Mouse (Mus musculus) CH12.LX (cell line): ENCODE data around the gene 2610507B11Rik. TPM values are rescaled to one million over a fixed set of nuclear protein-coding genes. Genes with fewer than 3 reads are reported as not detected.

Experiments used
- DNase-seq: peaks from one replicate; pipeline ENCODE4 v3.0.0-alpha.2; 2013; ENCODE audit errors: extremely low read depth
- H3K27ac ChIP-seq: 2 replicates; pipeline ENCODE4 v1.5.1; 2012; ENCODE audit warnings: low read depth, mild to moderate bottlenecking, control low read depth, moderate library complexity; ENCODE audit not compliant: insufficient read depth
- H3K27me3 ChIP-seq: replicated peaks from 2 replicates; pipeline ENCODE3; 2012; ENCODE audit warnings: inconsistent platforms
- H3K36me3 ChIP-seq, 2 experiments: replicated peaks in 1 of 2; 2 replicates each; pipeline versions ENCODE3 to v1.6.1; 2012; ENCODE audit warnings: inconsistent platforms in 1 of 2, low read length in 1 of 2, mild to moderate bottlenecking in 1 of 2, mixed read lengths in 1 of 2, moderate library complexity in 1 of 2; ENCODE audit not compliant: control insufficient read depth in 1 of 2, insufficient read depth in 1 of 2
- H3K4me1 ChIP-seq, 2 experiments: 2 replicates each; pipeline ENCODE4 v1.6.1; 2012; ENCODE audit warnings: inconsistent platforms in 1 of 2, moderate library complexity in 1 of 2; ENCODE audit not compliant: insufficient read depth in 2 of 2, control insufficient read depth in 1 of 2
- H3K4me2 ChIP-seq: 2 replicates; pipeline ENCODE4 v1.6.1; 2012; ENCODE audit warnings: low read depth, mild to moderate bottlenecking, control low read depth; ENCODE audit not compliant: poor library complexity, insufficient read depth, severe bottlenecking
- H3K4me3 ChIP-seq, 3 experiments: fragments of 150-350 bp in 1 of 3; sonication (generic) in 1 of 3; replicated peaks in 1 of 3; 2 replicates each; pipeline versions ENCODE3 to v1.5.1; 2011 to 2012; ENCODE audit warnings: low read depth in 2 of 3, low read length in 2 of 3, mild to moderate bottlenecking in 2 of 3, moderate library complexity in 2 of 3, control low read depth in 1 of 3, improper control_type of control experiment in 1 of 3, inconsistent platforms in 1 of 3, mixed read lengths in 1 of 3; ENCODE audit not compliant: poor library complexity in 1 of 3
- H3K79me2 ChIP-seq: replicated peaks from 2 replicates; pipeline ENCODE4 v1.6.1; 2012; ENCODE audit warnings: mild to moderate bottlenecking, moderate library complexity; ENCODE audit not compliant: control insufficient read depth, poor library complexity, insufficient read depth, severe bottlenecking; ENCODE audit errors: extremely low read depth
- H3K9ac ChIP-seq: 2 replicates; pipeline ENCODE4 v1.6.1; 2012; ENCODE audit warnings: low read depth, mild to moderate bottlenecking, control low read depth, moderate library complexity; ENCODE audit not compliant: insufficient read depth
- H3K9me3 ChIP-seq: replicated peaks from 2 replicates; pipeline ENCODE3; 2012; ENCODE audit warnings: low read length, inconsistent platforms, mixed read lengths
- BHLHE40 ChIP-seq: IDR thresholded peaks from 2 replicates; pipeline ENCODE4 v1.6.1; 2011; ENCODE audit warnings: mild to moderate bottlenecking, low read depth, low read length, improper control_type of control experiment
- CHD2 ChIP-seq: IDR thresholded peaks from 2 replicates; pipeline ENCODE4 v1.6.1; 2011; ENCODE audit warnings: low read length, improper control_type of control experiment
- CTCF ChIP-seq, 2 experiments: IDR thresholded peaks in 1 of 2; conservative IDR thresholded peaks in 1 of 2; 2 replicates each; pipeline ENCODE4 v1.5.1; 2011 to 2012; ENCODE audit warnings: low read depth in 2 of 2, low read length in 2 of 2, improper control_type of control experiment in 1 of 2, inconsistent platforms in 1 of 2, mild to moderate bottlenecking in 1 of 2, moderate library complexity in 1 of 2
- E2F4 ChIP-seq: IDR thresholded peaks from 2 replicates; pipeline ENCODE4 v1.6.1; 2011; ENCODE audit warnings: low read depth, low read length, improper control_type of control experiment; ENCODE audit not compliant: insufficient replicate concordance
- ELF1 ChIP-seq: IDR thresholded peaks from 2 replicates; pipeline ENCODE4 v1.6.1; 2014; ENCODE audit warnings: low read depth, mild to moderate bottlenecking, inconsistent platforms, low read length, improper control_type of control experiment
- EP300 ChIP-seq: IDR thresholded peaks from 2 replicates; pipeline ENCODE4 v1.6.1; 2011; ENCODE audit warnings: low read length, improper control_type of control experiment
- HCFC1 ChIP-seq: IDR thresholded peaks from 2 replicates; pipeline ENCODE4 v1.6.1; 2012; ENCODE audit warnings: low read depth, mild to moderate bottlenecking, inconsistent platforms, low read length, improper control_type of control experiment
- IRF4 ChIP-seq: IDR thresholded peaks from 2 replicates; pipeline ENCODE4 v1.6.1; 2014; ENCODE audit warnings: low read depth, mild to moderate bottlenecking, inconsistent platforms, low read length, improper control_type of control experiment
- JUN ChIP-seq: IDR thresholded peaks from 2 replicates; pipeline ENCODE4 v1.6.1; 2011; ENCODE audit warnings: low read depth, mild to moderate bottlenecking, low read length, improper control_type of control experiment, moderate library complexity; ENCODE audit not compliant: insufficient read depth
- JUND ChIP-seq: conservative IDR thresholded peaks from 2 replicates; pipeline ENCODE4 v1.6.1; 2011; ENCODE audit warnings: low read depth, low read length, improper control_type of control experiment
- KAT2A ChIP-seq: IDR thresholded peaks from 2 replicates; pipeline ENCODE4 v1.6.1; 2012; ENCODE audit warnings: low read length, improper control_type of control experiment, inconsistent platforms; ENCODE audit not compliant: insufficient replicate concordance
- MAFK ChIP-seq: IDR thresholded peaks from 2 replicates; pipeline ENCODE4 v1.6.1; 2011; ENCODE audit warnings: low read length, improper control_type of control experiment; ENCODE audit not compliant: insufficient replicate concordance
- MAX ChIP-seq: IDR thresholded peaks from 2 replicates; pipeline ENCODE4 v1.6.1; 2011; ENCODE audit warnings: low read length, improper control_type of control experiment
- MEF2A ChIP-seq: IDR thresholded peaks from 2 replicates; pipeline ENCODE4 v1.6.1; 2014; ENCODE audit warnings: low read depth, mild to moderate bottlenecking, inconsistent platforms, low read length, improper control_type of control experiment, borderline replicate concordance
- MXI1 ChIP-seq: IDR thresholded peaks from 2 replicates; pipeline ENCODE4 v1.6.1; 2011; ENCODE audit warnings: mild to moderate bottlenecking, low read depth, low read length, improper control_type of control experiment
- MYC ChIP-seq: IDR thresholded peaks from 2 replicates; pipeline ENCODE4 v1.6.1; 2011; ENCODE audit warnings: low read depth, mild to moderate bottlenecking, improper control_type of control experiment, low read length
- NELFE ChIP-seq: IDR thresholded peaks from 2 replicates; pipeline ENCODE4 v1.6.1; 2011; ENCODE audit warnings: low read depth, low read length, improper control_type of control experiment
- POLR2A ChIP-seq: IDR thresholded peaks from 2 replicates; pipeline ENCODE4 v1.6.1; 2011; ENCODE audit warnings: low read depth, mild to moderate bottlenecking, improper control_type of control experiment, low read length
- RCOR1 ChIP-seq: conservative IDR thresholded peaks from 2 replicates; pipeline ENCODE4 v1.6.1; 2012; ENCODE audit warnings: low read depth, mild to moderate bottlenecking, inconsistent platforms, low read length, improper control_type of control experiment
- SIN3A ChIP-seq: IDR thresholded peaks from 2 replicates; pipeline ENCODE4 v1.6.1; 2012; ENCODE audit warnings: low read length, improper control_type of control experiment, inconsistent platforms
- TBP ChIP-seq: conservative IDR thresholded peaks from 2 replicates; pipeline ENCODE4 v1.6.1; 2011; ENCODE audit warnings: low read depth, low read length, improper control_type of control experiment
- TCF12 ChIP-seq: IDR thresholded peaks from 2 replicates; pipeline ENCODE4 v1.6.1; 2014; ENCODE audit warnings: low read depth, mild to moderate bottlenecking, inconsistent platforms, low read length, improper control_type of control experiment
- USF1 ChIP-seq: IDR thresholded peaks from 2 replicates; pipeline ENCODE4 v1.6.1; 2014; ENCODE audit warnings: low read depth, mild to moderate bottlenecking, inconsistent platforms, low read length, improper control_type of control experiment
- USF2 ChIP-seq: conservative IDR thresholded peaks from 2 replicates; pipeline ENCODE4 v1.6.1; 2011; ENCODE audit warnings: low read depth, low read length, improper control_type of control experiment
- ZKSCAN1 ChIP-seq: IDR thresholded peaks from 2 replicates; pipeline ENCODE4 v1.6.1; 2012; ENCODE audit warnings: low read depth, inconsistent platforms, low read length, improper control_type of control experiment, borderline replicate concordance
- ZMIZ1 ChIP-seq: IDR thresholded peaks from 2 replicates; pipeline ENCODE4 v1.6.1; 2012; ENCODE audit warnings: low read depth, mild to moderate bottlenecking, inconsistent platforms, low read length, improper control_type of control experiment
- ZNF384 ChIP-seq: IDR thresholded peaks from 2 replicates; pipeline ENCODE4 v1.6.1; 2012; ENCODE audit warnings: low read depth, low read length, improper control_type of control experiment, inconsistent platforms
- dilution Hi-C: fragments of 300-500 bp; cut with MboI; formaldehyde crosslinking; loops from 2 replicates; pipeline ENCODE4 v1.14.3; 2020; ENCODE audit warnings: low sequenced_read_pairs; ENCODE audit not compliant: extremely low pct_unique_long_range_greater_than_20kb, extremely low pct_ligation_motif_present
- in situ Hi-C: fragments of 300-500 bp; cut with MboI; formaldehyde crosslinking; loops from 3 replicates; pipeline ENCODE4 v1.14.3; 2019; ENCODE audit warnings: low sequenced_read_pairs, low pct_ligation_motif_present, low pct_unique_long_range_greater_than_20kb, mixed read lengths
- polyA plus RNA-seq: library from polyadenylated mRNA; unstranded; fragments of >175 nt; gene quantifications from 2 replicates; pipeline ENCODE4 v1.2.1, GENCODE M21; 2012; ENCODE audit warnings: low read depth; ENCODE audit not compliant: insufficient read length
- total RNA-seq, 2 experiments: library from RNA; depleted of rRNA; stranded (reverse); fragments of 300-350 nt in 1 of 2; fragments of >200 nt in 1 of 2; gene quantifications; 2 replicates each; pipeline ENCODE4 v1.2.3; 2012 to 2014

Gene 2610507B11Rik
- total and polyA plus RNA-seq, 3 experiments, result 58.9 to 96.9 (median 89.3) TPM

- dilution Hi-C loops (no loop called here), in situ Hi-C loops (no loop called here)
- Histone ChIP-seq H3K4me1 (peaks cover 8 to 59% of the 10 kb centered on the region in 2 experiments), H3K27ac (peak overlapping the region; percentile 3; the same call in 1 of the 2 replicates), H3K4me2 (peak overlapping the region; percentile 100), H3K9me3 (no peaks in the 10 kb centered on the region), H3K9ac (peak overlapping the region; percentile 97), H3K79me2 (peaks cover 74% of the 10 kb centered on the region), H3K4me3 (peak overlapping the region; percentile 91 to 98 (median 97)), H3K36me3 (peaks cover 13 to 42% of the 10 kb centered on the region in 2 experiments), H3K27me3 (no peaks in the 10 kb centered on the region)
- DNase-seq, result no peak
- TF ChIP-seq ZNF384, result no peak
- no peak for TF ChIP-seq RCOR1
- TF ChIP-seq ZMIZ1, result 0 out of 2 replicates have a peak, but pooled peaks have one; percentile 9
Measured at GRCm38 (mm10) chr11:78247012-78247348, 14.6 kb upstream of the 2610507B11Rik start.

DNA sequence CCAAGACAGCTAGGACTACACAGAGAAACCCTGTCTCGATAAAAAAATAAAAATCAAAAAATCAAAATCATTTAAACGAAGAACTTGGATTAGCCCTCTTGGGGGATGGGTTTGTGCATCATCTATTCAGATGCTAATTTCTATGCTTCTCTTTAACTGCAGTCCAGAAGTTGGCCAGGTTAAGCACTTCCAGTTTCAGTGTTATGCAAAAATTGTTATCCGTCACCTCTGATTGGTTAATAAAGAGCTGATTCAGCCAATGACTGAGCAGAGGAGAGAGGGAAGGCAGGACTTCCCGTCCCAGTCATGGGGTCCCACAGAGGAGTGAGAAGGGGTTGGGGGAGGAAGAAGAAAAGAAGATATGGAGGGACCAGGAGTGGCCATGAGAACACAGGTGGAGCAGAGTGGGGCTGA lies 13.8 kb upstream of the 2610507B11Rik start:
- peak; percentile 96 for DNase-seq
- H3K4me2 ChIP-seq, result peak overlapping the region; percentile 100

More for the DNA sequence above, 13.8 kb upstream of the 2610507B11Rik start:
- TF ChIP-seq USF2, result no peak
- peak; percentile 50; the same call in 1 of the 2 replicates for TF ChIP-seq KAT2A
- no peak for TF ChIP-seq BHLHE40
- peak; percentile 56; the same call in 1 of the 2 replicates for TF ChIP-seq EP300
- peak; percentile 71 for TF ChIP-seq ZMIZ1
- peak; percentile 80 for TF ChIP-seq MAFK
- no peak for TF ChIP-seq USF1
- no peak for TF ChIP-seq MXI1
- TF ChIP-seq MAX, result 0 out of 2 replicates have a peak, but pooled peaks have one; percentile 29
- no peak for TF ChIP-seq JUND
- peak; percentile 63 for TF ChIP-seq NELFE
- peak; percentile 75 for TF ChIP-seq TBP
- TF ChIP-seq MYC, result 0 out of 2 replicates have a peak, but pooled peaks have one; percentile 61
- no peak for TF ChIP-seq CTCF (conservative IDR thresholded peaks at IDR 0.05 in 1 of 2, IDR thresholded peaks at IDR 0.05 in 1 of 2; ENCODE audit: low read depth in 2 of 2, low read length in 2 of 2)
- peak; percentile 51; the same call in 1 of the 2 replicates for TF ChIP-seq TCF12
- peak; percentile 83 for TF ChIP-seq SIN3A
- TF ChIP-seq MEF2A, result no peak; the same call in 1 of the 2 replicates
- TF ChIP-seq RCOR1, result no peak
- peak; percentile 92 for TF ChIP-seq CHD2
- TF ChIP-seq E2F4, result no peak
- TF ChIP-seq ELF1, result peak; percentile 83
- TF ChIP-seq ZKSCAN1, result no peak
- TF ChIP-seq JUN, result no peak
- TF ChIP-seq IRF4, result peak; percentile 48
- TF ChIP-seq POLR2A, result peak; percentile 85
- TF ChIP-seq HCFC1, result peak; percentile 78
- Histone ChIP-seq H3K79me2 (peaks cover 67% of the 10 kb centered on the region), H3K9me3 (no peaks in the 10 kb centered on the region), H3K4me3 (peak overlapping the region; percentile 64 to 98 (median 65)), H3K9ac (peak overlapping the region; percentile 97), H3K27ac (peak overlapping the region; percentile 19; the same call in 1 of the 2 replicates), H3K36me3 (peaks cover 18 to 44% of the 10 kb centered on the region in 2 experiments), H3K4me1 (peaks cover 8 to 53% of the 10 kb centered on the region in 2 experiments), H3K27me3 (no peaks in the 10 kb centered on the region)
- in situ Hi-C loops, result no loop called here
- dilution Hi-C loops, result no loop called here
